Mouse (Mus musculus): ENCODE measurements around the gene Tmem200b. TPM values are rescaled to one million over a fixed set of nuclear protein-coding genes. Genes with fewer than 3 reads are reported as not detected.

Tmem200b gene
- polyA plus RNA-seq, 1 experiment = not detected

DNA sequence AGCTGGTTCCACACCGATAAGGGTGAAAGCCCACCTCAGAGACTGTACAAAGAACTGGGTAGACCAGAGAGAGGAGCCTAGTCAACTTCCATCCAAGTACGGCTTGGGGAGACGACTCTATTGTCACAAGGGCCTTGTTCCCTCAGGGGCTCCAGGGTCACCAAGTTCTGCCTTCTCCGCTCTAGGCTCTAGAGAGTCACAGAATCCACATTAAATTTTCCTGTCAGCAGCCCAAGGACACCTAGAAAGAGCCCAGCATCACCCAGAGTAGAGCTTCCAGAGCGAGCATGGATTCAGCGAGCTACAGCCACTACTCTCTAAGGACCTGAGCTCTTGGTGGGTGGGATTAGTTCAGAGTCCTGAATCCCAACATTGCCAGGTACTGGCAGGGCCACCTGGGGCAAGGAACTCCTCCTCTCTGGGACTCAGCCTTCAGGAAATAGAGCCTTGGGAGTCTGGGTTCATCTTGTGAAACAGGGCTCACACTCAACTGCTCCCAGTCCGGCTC lies 3.5 kb upstream of the Tmem200b start:
- Histone ChIP-seq H3K27ac (replicated peaks; ENCODE audit: low read depth, low read length) (no peak overlapping the region), H3K4me3 (ENCODE audit: insufficient read depth, low read depth, low read length) (no peak overlapping the region), H3K4me1 (ENCODE audit: control insufficient read depth, insufficient read depth, insufficient read length, low read length) (peaks cover 4% of the 10 kb centered on the region; the same call in 1 of the 2 replicates)

GRCm38 (mm10) chr4:131918711-131919500 lies 2.7 kb upstream of the Tmem200b start:
- no peak overlapping the region for H3K4me3 ChIP-seq (ENCODE audit: insufficient read depth, low read depth, low read length)
- H3K4me1 ChIP-seq (ENCODE audit: control insufficient read depth, insufficient read depth, insufficient read length, low read length) = peaks cover 4% of the 10 kb centered on the region; the same call in 1 of the 2 replicates
- H3K27ac ChIP-seq (replicated peaks; ENCODE audit: low read depth, low read length) = no peak overlapping the region

DNA sequence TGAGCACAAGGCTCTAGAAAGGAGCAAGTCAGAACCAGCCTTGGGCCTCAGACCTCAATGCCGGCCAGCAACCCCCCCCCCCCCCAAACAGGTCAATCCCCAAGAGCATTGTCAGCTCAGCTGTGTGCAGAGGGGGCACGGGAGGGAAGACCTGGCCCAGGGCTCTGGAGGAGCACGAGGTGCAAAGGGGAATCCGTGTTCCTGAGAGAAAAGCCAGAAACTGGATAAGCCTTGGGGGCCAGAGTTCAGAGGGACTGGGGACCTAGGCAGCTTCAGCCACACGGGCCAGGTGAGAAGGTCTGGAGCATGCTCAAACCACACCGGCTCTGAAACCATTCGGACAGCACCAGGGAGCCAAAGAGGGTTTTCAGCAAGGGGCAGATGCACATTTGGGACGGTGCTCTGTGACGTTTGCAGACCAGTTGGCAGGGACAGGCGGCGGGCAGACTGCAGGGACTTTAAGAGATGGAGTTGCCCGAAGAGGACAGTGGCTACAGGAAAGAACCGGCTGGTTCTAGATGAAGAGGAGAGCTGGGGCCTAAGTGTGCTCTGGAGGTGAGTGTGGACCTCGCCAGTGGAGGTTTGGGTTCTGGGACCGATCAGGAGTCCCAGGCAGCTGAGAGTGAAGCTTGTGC lies 1.9 kb upstream of the Tmem200b start:
- Histone ChIP-seq H3K4me3 (ENCODE audit: insufficient read depth, low read depth, low read length) (peak overlapping the region; percentile 68), H3K27ac (replicated peaks; ENCODE audit: low read depth, low read length) (no peak overlapping the region), H3K4me1 (ENCODE audit: control insufficient read depth, insufficient read depth, insufficient read length, low read length) (peaks cover 4% of the 10 kb centered on the region; the same call in 1 of the 2 replicates)

DNA sequence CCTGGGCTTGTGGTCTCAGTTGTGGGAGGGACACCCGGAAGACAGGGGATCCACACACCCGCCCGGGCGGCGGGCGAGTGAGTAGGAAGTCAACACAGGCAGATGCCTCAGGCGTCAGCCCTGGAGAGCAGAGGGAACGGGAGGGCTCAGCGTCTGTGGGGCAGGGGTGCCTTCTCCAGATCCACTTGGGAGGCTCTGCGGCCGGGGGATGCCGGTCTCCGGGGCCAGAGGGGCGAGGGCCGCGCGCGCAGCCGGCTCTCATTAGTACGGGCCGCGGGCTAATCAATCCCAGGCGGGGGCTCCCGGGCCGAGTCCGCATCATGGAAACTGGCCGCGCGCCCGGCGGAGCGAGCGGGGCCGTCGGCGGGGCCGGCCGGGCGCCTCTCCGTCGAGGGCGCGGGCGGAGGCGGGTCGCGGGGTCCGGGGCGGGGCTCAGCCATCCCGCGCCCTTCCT lies 1.4 kb upstream of the Tmem200b start:
- Histone ChIP-seq H3K27ac (replicated peaks; ENCODE audit: low read depth, low read length) (no peak overlapping the region; the same call in 1 of the 2 replicates), H3K4me3 (ENCODE audit: insufficient read depth, low read depth, low read length) (peak overlapping the region; percentile 68), H3K4me1 (ENCODE audit: control insufficient read depth, insufficient read depth, insufficient read length, low read length) (peaks cover 4% of the 10 kb centered on the region; the same call in 1 of the 2 replicates)

GRCm38 (mm10) chr4:131920595-131921351 lies 798 bp upstream of the Tmem200b start:
- peaks cover 4% of the 10 kb centered on the region; the same call in 1 of the 2 replicates for H3K4me1 ChIP-seq (ENCODE audit: control insufficient read depth, insufficient read depth, insufficient read length, low read length)
- H3K27ac ChIP-seq (replicated peaks; ENCODE audit: low read depth, low read length) = peak overlapping the region; percentile 23
- peak overlapping the region; percentile 68 for H3K4me3 ChIP-seq (ENCODE audit: insufficient read depth, low read depth, low read length)

DNA sequence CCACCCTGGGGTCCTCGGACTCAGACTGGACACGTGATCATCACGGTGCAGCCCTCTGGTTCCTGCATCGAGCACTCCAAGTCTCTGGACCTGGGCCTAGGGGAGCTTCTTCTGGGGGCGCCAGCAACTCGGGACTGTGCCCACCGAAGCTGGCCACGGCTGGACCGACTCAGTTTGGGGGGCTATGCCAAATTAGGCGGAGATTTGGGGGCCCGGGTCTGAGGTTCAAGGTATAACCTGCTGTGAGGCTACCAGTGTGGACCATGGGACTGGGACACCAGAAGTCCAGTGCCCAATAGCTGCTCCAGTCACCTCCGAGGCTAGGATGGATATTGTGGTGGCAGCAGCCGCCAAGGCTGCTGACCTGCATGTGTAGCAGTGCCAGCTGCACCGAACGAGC lies 833 bp downstream of the Tmem200b start:
- peaks cover 4% of the 10 kb centered on the region; the same call in 1 of the 2 replicates for H3K4me1 ChIP-seq (ENCODE audit: control insufficient read depth, insufficient read depth, insufficient read length, low read length)
- peak overlapping the region; percentile 54 for H3K4me3 ChIP-seq (ENCODE audit: insufficient read depth, low read depth, low read length)
- H3K27ac ChIP-seq (replicated peaks; ENCODE audit: low read depth, low read length) = no peak overlapping the region

DNA sequence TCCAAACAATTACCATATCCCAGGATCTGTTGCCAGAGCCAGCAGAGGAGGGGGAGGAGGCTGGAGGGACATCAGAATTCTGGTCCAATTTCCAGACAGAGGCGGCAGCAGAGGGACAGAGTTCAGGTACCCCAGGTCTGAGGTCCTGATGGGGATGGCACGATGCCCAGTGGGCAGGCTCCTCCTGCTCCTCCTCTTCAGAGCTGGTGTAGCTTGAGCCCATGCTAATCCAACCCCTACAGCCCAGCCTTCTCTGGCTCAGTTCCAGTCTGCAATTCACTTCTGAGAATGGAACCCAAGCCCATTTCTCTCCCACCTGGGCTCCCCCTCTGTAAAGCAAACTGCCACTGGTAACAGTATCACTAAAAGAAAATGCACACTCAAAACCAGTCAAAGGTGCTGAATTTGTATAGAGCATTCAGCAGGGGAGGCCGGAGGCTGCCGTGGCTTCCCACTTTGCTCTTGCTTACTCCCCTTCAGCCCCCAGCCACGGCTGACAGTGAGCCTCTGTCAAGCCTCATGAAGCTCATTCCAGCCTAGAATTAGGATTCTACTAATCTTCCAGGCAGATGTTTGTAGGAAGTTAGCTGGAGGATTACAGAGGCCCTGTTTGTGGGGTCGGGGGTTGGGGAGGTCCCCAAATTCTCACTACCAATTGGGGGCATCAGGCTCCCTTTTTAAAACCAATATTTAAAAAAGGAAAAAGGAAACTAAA lies 2.7 kb downstream of the Tmem200b start:
- H3K4me1 ChIP-seq (ENCODE audit: control insufficient read depth, insufficient read depth, insufficient read length, low read length) = peaks cover 4% of the 10 kb centered on the region; the same call in 1 of the 2 replicates
- H3K27ac ChIP-seq (replicated peaks; ENCODE audit: low read depth, low read length) = no peak overlapping the region
- no peak overlapping the region for H3K4me3 ChIP-seq (ENCODE audit: insufficient read depth, low read depth, low read length)

DNA sequence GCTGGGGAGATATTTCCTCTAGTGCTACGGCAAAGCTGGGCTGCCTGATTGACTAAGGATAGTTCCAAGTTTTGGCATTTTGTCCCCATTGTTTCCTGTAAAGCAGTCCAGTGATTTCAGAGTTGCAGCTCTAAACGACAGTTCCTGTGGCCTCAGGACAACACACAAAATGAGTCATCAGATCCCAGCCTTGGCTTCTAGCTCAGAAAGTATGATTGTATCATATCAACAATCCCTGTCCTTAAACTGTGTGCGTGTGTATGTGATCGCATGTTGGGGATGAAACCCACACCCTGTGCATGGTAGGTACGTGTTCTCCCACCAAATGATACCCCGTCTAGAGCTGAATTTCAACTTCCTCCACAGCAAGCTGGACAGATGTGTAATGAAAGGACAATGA lies 7.6 kb downstream of the Tmem200b start:
- no peak overlapping the region for H3K4me3 ChIP-seq (ENCODE audit: insufficient read depth, low read depth, low read length)
- no peaks in the 10 kb centered on the region for H3K4me1 ChIP-seq (ENCODE audit: control insufficient read depth, insufficient read depth, insufficient read length, low read length)
- no peak overlapping the region for H3K27ac ChIP-seq (replicated peaks; ENCODE audit: low read depth, low read length)

- no peak overlapping the region for H3K27ac ChIP-seq (replicated peaks; ENCODE audit: low read depth, low read length)
- H3K4me1 ChIP-seq (ENCODE audit: control insufficient read depth, insufficient read depth, insufficient read length, low read length) = no peaks in the 10 kb centered on the region
- H3K4me3 ChIP-seq (ENCODE audit: insufficient read depth, low read depth, low read length) = no peak overlapping the region
Measured at GRCm38 (mm10) chr4:131939459-131939858, 17.9 kb downstream of the Tmem200b start.

DNA sequence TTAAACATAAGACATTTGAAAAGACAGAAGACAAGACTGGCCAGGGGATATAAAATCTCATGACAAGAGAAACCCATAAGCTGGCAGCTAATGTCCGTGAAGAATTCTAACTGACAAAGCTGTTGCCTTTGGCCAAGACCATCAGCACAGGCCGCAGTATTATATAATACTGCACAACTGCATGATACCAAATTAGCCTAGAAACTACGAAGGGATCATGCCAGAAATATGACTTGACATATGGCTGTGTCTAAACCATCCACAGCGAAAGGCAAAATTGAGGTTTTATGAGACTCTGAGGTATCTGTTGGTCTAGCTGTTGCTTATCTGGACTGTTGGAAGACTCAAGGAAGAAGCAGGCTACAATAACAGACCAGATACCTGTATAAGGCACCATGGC lies 19.3 kb downstream of the Tmem200b start:
- Histone ChIP-seq H3K4me1 (ENCODE audit: control insufficient read depth, insufficient read depth, insufficient read length, low read length) (no peaks in the 10 kb centered on the region), H3K4me3 (ENCODE audit: insufficient read depth, low read depth, low read length) (no peak overlapping the region), H3K27ac (replicated peaks; ENCODE audit: low read depth, low read length) (no peak overlapping the region)

DNA sequence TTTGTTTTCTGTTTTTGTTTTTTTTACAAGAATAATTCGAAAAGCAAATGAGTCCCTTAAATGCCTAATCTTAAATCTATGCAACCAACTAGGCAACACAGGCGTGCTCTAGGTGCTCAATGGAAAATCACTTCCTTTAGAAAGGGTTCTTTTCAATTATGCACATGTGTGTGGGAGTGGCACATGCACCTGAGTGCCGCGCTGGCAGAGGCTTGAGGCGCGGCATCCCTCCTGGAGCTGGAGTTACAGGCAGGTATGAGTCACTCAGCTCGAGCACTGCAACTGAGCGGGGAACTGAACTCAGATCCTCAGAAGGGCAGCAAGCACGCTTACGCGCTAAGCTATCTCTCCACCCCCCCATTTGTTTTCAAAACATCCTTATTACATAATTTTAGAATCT lies 26.3 kb downstream of the Tmem200b start:
- no peak overlapping the region for H3K27ac ChIP-seq (replicated peaks; ENCODE audit: low read depth, low read length)
- H3K4me3 ChIP-seq (ENCODE audit: insufficient read depth, low read depth, low read length) = no peak overlapping the region

GRCm38 (mm10) chr4:131949903-131950302 lies 28.3 kb downstream of the Tmem200b start:
- Histone ChIP-seq H3K4me1 (ENCODE audit: control insufficient read depth, insufficient read depth, insufficient read length, low read length) (peaks cover 2% of the 10 kb centered on the region; the same call in 1 of the 2 replicates), H3K4me3 (ENCODE audit: insufficient read depth, low read depth, low read length) (no peak overlapping the region), H3K27ac (replicated peaks; ENCODE audit: low read depth, low read length) (no peak overlapping the region)

More for the DNA sequence above, 26.3 kb downstream of the Tmem200b start:
- peaks cover 2% of the 10 kb centered on the region; the same call in 1 of the 2 replicates for H3K4me1 ChIP-seq (ENCODE audit: control insufficient read depth, insufficient read depth, insufficient read length, low read length)

- Histone ChIP-seq H3K4me3 (ENCODE audit: insufficient read depth, low read depth, low read length) (no peak overlapping the region), H3K4me1 (ENCODE audit: control insufficient read depth, insufficient read depth, insufficient read length, low read length) (peaks cover 2% of the 10 kb centered on the region; the same call in 1 of the 2 replicates), H3K27ac (replicated peaks; ENCODE audit: low read depth, low read length) (no peak overlapping the region)
Measured at GRCm38 (mm10) chr4:131950657-131951056, 29.1 kb downstream of the Tmem200b start.

DNA sequence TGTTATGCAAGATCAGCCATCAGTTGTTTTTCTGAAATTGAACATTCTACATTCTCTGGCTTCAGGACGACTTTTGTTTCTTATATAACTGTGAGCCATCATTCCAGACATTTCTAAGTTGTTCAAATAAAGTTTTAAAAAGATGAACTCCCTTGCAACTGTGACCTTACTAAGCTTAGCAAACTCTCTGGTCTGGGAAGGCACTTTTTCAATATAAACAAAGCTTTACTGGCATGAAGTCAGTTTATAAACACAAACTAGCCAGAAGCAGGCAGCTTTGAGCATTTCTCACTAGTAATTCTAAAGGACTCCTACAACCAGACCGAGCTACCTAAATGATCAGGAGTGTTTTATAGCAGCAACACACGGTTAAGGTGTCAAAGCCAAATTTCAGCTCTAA lies 35.6 kb downstream of the Tmem200b start:
- Histone ChIP-seq H3K4me1 (ENCODE audit: control insufficient read depth, insufficient read depth, insufficient read length, low read length) (no peaks in the 10 kb centered on the region), H3K4me3 (ENCODE audit: insufficient read depth, low read depth, low read length) (no peak overlapping the region), H3K27ac (replicated peaks; ENCODE audit: low read depth, low read length) (no peak overlapping the region)

All from brown adipose tissue, adult 24 weeks (tissue).